Mouse (Mus musculus) right cerebral cortex, adult 2 months (tissue): ENCODE measurements around the gene Lsm12.

Experiments used
- DNase-seq, 2 experiments: peaks; one replicate each; pipeline ENCODE4 v3.0.0; 2021 to 2022; ENCODE audit warnings: low spot score in 2 of 2

Gene Lsm12

GRCm38 (mm10) chr11:102184646-102185495 lies at the start of gene Lsm12:
Lsm12 (minus strand) TSS chr11:102185296.
- DNase-seq, result peak; percentile 91

GRCm38 (mm10) chr11:102230006-102230741 lies 45.1 kb upstream of the Lsm12 start, which contains the start of gene Hdac5:
Hdac5 (minus strand) TSS chr11:102230166.
- DNase-seq, result peak; percentile 99

DNA sequence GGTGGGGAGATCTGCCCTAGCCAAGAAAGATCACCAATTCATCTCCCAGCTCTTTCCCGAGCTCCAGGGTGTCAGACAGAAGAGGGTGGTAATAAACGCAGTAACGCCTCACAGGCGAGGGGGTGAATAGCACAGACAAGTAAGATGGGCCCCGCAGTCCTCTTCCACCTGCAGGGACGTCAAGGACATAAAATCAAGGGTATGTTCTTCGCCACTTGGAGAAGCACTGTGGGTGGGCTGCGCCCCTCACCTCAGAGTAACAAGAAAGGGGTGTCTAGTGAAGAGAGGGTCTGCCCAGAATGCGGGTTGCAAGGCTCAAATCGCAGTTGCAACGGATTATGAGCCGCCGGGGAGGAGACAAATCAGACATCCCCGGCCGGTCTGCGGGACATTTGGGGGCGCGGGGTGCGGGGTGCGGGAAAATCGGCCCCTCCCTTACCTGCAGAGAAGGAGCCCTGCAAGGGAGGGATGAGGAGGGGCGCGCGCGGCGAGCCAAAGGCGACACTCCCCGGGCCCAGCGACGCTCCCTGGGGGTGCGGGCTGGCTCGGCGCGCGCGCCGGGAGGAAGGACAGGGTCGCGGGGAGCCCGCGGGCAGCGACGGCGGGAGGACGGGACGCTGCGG lies 44.3 kb upstream of the Lsm12 start:
- DNase-seq, result no peak

DNA sequence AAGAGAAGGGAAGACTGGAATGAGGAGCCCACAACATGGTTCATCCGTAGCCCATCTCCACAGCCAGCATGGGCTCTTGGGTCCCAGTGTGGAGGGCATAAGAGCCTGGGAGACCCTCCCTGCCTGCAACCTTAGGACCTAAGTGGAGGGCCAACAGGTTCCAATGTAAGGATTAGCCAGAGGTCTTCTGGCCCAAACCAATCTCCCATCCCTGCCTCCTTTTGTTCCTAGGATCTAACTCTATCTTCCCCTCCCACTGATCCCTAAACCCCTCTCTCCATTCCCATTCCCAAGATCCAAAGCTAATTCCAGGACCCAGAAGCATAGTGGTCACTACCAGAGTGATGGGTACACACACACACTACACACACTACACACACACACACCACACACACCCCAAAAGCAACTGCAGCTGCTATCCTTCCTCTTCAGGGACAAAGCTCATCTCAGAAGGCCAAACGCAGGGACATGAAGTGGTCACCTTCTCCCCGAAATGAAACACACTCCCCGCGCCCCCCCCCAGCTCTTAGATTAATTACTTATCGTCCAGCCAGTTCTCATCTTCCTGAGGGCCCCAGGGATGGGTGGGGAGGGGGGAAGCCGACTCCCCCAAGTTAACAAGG lies 43.7 kb upstream of the Lsm12 start:
- no peak for DNase-seq

GRCm38 (mm10) chr11:102228191-102228545 lies 43.1 kb upstream of the Lsm12 start:
- DNase-seq, result no peak

GRCm38 (mm10) chr11:102227270-102228190 lies 42.4 kb upstream of the Lsm12 start:
- DNase-seq, result no peak

GRCm38 (mm10) chr11:102226067-102226978 lies 41.2 kb upstream of the Lsm12 start:
- DNase-seq, result no peak

GRCm38 (mm10) chr11:102225221-102225620 lies 40.1 kb upstream of the Lsm12 start:
- DNase-seq, result no peak

GRCm38 (mm10) chr11:102224686-102225085 lies 39.6 kb upstream of the Lsm12 start:
- DNase-seq, result no peak

DNA sequence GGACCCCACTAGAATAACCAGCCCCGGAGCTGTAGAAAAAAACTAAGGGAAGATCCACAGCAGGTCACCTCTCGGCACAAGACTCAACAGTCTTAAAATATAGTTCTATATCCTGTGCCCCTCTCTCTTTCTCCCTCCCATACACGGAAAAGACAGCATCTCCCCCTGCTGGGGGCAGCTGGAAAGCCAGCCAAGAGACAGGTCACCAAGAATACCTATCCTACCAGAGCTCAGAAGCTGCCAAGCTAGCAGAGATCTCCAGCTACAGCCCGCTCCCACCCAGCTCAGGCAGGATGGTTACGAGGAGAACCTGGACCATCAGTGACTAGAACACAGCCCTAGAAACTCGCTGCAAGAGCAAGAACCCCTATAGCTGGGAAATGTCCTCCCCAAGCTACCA lies 38.1 kb upstream of the Lsm12 start:
- DNase-seq, result no peak

DNA sequence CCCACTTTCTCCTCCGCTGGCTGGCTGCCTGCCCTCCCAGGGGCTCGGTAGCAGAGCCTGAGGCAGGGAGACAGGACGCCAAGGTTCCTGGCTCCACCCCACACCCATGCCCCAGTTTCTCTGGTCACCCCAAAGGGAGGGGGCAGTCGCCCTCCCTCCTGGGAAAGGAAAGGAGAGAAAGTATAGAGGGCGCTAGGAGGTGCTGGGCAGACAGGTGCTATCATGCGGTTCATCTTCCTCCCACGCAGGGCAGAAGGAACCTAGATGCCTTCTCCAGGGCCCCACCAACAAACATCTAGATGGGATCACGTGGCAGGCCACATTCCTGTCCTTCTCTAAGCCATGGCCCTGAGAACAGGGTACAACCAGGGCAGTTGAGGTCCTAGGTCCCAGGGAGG lies 36.9 kb upstream of the Lsm12 start:
- DNase-seq, result no peak

DNA sequence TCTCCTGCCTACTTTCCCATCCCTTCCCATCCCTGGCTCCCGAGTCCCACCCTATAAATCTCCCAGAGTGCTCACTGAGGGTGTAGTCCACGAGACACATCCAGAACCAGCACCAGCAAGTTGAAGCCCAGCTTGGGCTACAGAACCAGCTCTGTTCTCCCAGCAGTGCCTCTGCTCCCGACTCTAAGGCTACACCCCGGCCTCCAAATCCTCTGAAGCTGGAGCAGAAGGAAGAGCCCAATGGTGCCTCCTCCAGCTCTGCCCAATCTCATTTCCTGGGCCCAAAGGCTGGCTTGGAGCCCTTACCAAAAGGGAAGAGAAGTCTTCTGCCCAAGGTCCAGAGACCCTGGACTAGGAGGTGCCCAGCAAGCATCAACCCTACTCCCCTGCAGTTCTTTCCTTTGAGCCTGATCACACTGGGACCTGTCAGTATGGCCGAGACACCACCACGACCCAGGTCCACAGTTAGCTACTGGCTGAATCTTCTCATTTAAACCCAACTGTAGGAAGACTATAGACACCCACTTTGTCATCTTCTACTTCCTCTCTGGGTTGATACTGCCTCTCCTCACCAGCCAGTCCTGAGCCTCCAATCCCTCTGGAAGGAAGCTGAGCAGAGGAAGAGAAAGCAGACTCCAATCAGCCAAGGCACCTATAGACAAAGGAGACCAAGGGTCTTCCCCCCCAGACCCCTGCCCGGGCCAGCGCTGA lies 36.3 kb upstream of the Lsm12 start:
- no peak for DNase-seq

DNA sequence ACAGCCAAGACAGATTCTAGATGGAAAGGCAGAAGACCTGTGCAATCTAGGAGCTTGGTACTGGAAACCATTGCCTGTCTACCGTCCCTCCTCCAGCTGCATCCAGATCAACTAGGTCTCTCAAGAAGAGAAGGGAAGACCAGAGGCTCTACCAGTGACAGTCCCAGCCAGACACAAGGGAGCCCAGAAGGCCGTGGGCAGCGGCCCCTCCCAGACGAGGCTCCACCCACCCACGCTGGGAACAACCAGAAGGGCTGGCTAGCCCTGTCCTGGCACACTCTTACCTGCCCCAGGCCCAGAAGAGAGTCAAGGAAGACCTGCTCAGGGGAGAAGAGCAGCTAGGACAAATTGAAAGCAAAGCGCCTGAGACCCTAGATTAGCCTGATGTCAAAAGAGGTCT lies 35.4 kb upstream of the Lsm12 start:
- DNase-seq, result no peak

DNA sequence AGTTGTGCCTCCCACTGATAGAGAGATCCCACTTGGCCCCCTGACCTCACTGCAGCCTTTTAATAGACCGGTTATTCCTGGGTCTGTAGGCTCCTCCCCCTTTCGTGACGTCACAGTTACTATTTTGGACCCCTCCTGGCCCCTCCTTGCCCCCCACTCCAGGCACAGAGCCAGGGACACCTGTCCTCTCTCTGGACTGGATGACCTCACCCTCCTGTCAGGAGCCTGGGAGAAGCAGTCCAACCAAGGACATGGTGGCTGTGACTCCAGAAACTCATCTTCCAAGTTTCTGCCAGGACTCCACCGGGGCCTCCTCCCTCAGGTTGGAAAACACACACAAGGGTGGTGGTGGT lies 34.9 kb upstream of the Lsm12 start:
- DNase-seq, result no peak

GRCm38 (mm10) chr11:102219247-102219993 lies 34.3 kb upstream of the Lsm12 start:
- DNase-seq, result no peak

DNA sequence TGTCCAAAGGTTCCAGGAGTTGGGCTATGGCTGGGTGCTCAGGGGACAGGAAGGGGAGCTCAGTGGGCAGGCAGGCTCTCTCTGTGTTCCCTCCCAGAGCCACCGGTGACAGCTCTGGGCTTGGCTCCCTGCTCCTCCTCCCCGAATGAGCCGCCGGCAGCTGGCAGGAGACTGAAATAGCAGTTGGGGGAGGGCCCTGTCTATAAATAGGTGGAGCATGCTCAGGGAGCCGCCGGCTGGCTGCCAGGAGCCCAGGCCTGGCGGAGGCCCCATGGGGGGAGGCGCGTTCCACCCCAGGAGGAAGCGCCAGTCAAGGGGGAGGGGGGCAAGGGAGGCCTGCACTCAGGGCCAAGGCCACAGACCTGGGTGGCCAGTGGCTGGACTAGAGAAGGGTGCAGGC lies 33.7 kb upstream of the Lsm12 start:
- peak; percentile 95 to 96 for DNase-seq

DNA sequence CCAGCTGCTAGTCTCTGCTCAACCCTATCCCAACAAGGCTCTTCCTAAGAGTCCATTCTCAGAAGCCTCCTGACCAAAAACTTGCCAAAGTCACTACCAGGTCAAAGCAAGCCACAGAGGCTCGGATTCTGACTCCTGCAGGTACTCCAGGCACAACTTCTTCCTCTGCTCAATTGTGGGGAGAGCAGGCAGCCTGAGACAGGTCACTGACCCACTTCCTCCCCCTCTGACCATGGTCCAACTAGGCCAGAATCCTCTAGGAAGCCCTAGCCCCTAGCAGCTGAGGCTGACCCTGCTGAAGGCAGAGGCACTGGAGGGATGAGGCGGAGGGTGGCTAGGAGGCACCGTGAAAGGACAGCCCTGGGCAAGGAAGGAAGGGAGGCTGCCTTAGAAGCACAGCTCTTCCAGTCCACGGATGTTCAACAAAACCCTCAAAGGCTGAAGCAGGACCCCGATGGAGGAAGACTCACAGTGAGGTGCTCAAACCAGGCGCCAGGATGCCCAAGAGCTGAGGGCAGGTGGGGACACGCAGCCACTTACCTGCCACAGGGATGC lies 32.9 kb upstream of the Lsm12 start:
- no peak for DNase-seq

DNA sequence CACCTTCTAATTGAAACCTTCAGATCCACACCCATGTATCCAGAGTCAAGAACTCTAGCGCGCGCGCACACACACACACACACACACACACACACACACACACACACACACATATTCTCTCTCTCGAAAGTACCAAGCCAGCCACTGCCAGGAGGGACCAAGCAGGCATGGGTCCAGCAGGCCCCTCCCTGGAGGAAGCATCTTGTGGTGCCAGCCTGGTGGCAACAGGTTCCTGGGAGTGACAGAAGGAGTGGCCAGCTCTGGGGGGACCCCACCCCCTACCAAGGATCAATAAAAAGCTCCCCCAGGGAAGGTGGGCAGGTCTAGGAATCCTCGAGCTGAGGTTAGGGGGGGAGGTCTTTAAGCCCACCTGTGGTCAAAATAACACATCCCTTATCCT lies 32.3 kb upstream of the Lsm12 start:
- DNase-seq, result no peak

GRCm38 (mm10) chr11:102216886-102217240 lies 31.8 kb upstream of the Lsm12 start:
- DNase-seq, result no peak
